Mouse (Mus musculus) urinary bladder, postnatal 14 days (tissue): Measurements from ENCODE around the gene Lrmda.

Experiments
- DNase-seq: peaks from one replicate; pipeline ENCODE4 v3.0.0; 2021; ENCODE audit warnings: low spot score

Lrmda gene

GRCm38 (mm10) chr14:22043420-22043819 is 23.9 kb downstream of the Lrmda start:
- no peak for DNase-seq

GRCm38 (mm10) chr14:22046262-22046856 is 26.8 kb downstream of the Lrmda start:
- no peak for DNase-seq

- DNase-seq, result no peak
Measured at GRCm38 (mm10) chr14:22048068-22048899, 28.8 kb downstream of the Lrmda start.

GRCm38 (mm10) chr14:22048900-22049199 is 29.3 kb downstream of the Lrmda start:
- no peak for DNase-seq

- no peak for DNase-seq
Measured at GRCm38 (mm10) chr14:22049282-22049681, 29.8 kb downstream of the Lrmda start.

- peak; percentile 37 for DNase-seq
Measured at GRCm38 (mm10) chr14:22051941-22052664, 32.6 kb downstream of the Lrmda start.

- peak; percentile 33 for DNase-seq
Measured at GRCm38 (mm10) chr14:22055630-22056029, 36.1 kb downstream of the Lrmda start.

- DNase-seq, result no peak
Measured at GRCm38 (mm10) chr14:22056246-22056645, 36.7 kb downstream of the Lrmda start.

- DNase-seq, result no peak
Measured at GRCm38 (mm10) chr14:22058729-22059128, 39.2 kb downstream of the Lrmda start.

GRCm38 (mm10) chr14:22059348-22059861 is 39.9 kb downstream of the Lrmda start:
- no peak for DNase-seq

GRCm38 (mm10) chr14:22060787-22061186 is 41.3 kb downstream of the Lrmda start:
- no peak for DNase-seq

- DNase-seq, result no peak
Measured at GRCm38 (mm10) chr14:22062117-22062855, 42.8 kb downstream of the Lrmda start.

- no peak for DNase-seq
Measured at GRCm38 (mm10) chr14:22069169-22069568, 49.7 kb downstream of the Lrmda start.

GRCm38 (mm10) chr14:22073385-22073784 is 53.9 kb downstream of the Lrmda start:
- DNase-seq, result no peak

- DNase-seq, result no peak
Measured at GRCm38 (mm10) chr14:22074229-22074628, 54.7 kb downstream of the Lrmda start.

- no peak for DNase-seq
Measured at GRCm38 (mm10) chr14:22083931-22084330, 64.4 kb downstream of the Lrmda start.

GRCm38 (mm10) chr14:22085411-22085810 is 65.9 kb downstream of the Lrmda start:
- DNase-seq, result no peak

- DNase-seq, result no peak
Measured at GRCm38 (mm10) chr14:22088604-22089003, 69.1 kb downstream of the Lrmda start.

GRCm38 (mm10) chr14:22089331-22089730 is 69.8 kb downstream of the Lrmda start:
- no peak for DNase-seq

- DNase-seq, result peak; percentile 21
Measured at GRCm38 (mm10) chr14:22089866-22090470, 70.5 kb downstream of the Lrmda start.

GRCm38 (mm10) chr14:22090778-22091211 is 71.3 kb downstream of the Lrmda start:
- DNase-seq, result no peak

GRCm38 (mm10) chr14:22091306-22091705 is 71.8 kb downstream of the Lrmda start:
- DNase-seq, result no peak
